22 mouse cellular contexts compared by ENCODE assay signal in genomic region chr3:27503279-27504038, GRCm38 (mm10).
DNase-seq lines count a peak whose midpoint lies in the region; ATAC-seq and TF ChIP-seq lines count a peak whose summit lies in the region.
"Had no signal": no experiment of that assay in that cellular context is flagged by ENCODE, and none has a peak within 500 bp of the region (broad histone marks: within the 10 kb centered on the region; RNA-seq: fewer than 3 reads in every experiment).

No protein-coding gene starts in this region.

- H3ac ChIP-seq in myocyte (ENCODE audit: control insufficient read depth, insufficient read length): no peak overlapping the region

- peak overlapping the region; percentile 85 for H3K27ac ChIP-seq in heart, embryonic 13.5 days (replicated peaks)
- H3K27ac ChIP-seq in midbrain, embryonic 11.5 days (ENCODE audit: low read depth, low read length): no peak overlapping the region
- no peak overlapping the region for H3K27ac ChIP-seq in midbrain, postnatal 0 days (ENCODE audit: low read depth, low read length)
- H3K27ac ChIP-seq: forebrain, embryonic 15.5 days; hindbrain, embryonic 12.5 days; layer of hippocampus, adult 2 months; liver, embryonic 12.5 days; midbrain, embryonic 13.5 days; neural tube, embryonic 13.5 days had no signal

- H3K36me3 ChIP-seq in heart, embryonic 13.5 days: peaks cover 80% of the 10 kb centered on the region
- H3K36me3 ChIP-seq in midbrain, embryonic 11.5 days (ENCODE audit: control insufficient read depth, insufficient read depth, low read length): no peaks in the 10 kb centered on the region
- H3K36me3 ChIP-seq in midbrain, postnatal 0 days (ENCODE audit: insufficient read depth, low read length): peaks cover 2% of the 10 kb centered on the region; the same call in 1 of the 2 replicates
- H3K36me3 ChIP-seq in myocyte (ENCODE audit: control insufficient read depth, insufficient read depth): peaks cover 23% of the 10 kb centered on the region
- H3K36me3 ChIP-seq: forebrain, embryonic 15.5 days had no signal

- no peak overlapping the region for H3K4me3 ChIP-seq in heart, embryonic 13.5 days
- no peak overlapping the region for H3K4me3 ChIP-seq in midbrain, embryonic 11.5 days (ENCODE audit: low read depth, low read length)
- H3K4me3 ChIP-seq in midbrain, postnatal 0 days (ENCODE audit: low read depth, low read length): no peak overlapping the region
- H3K4me3 ChIP-seq in myocyte: no peak overlapping the region
- H3K4me3 ChIP-seq: forebrain, embryonic 15.5 days; hindbrain, embryonic 12.5 days; layer of hippocampus, adult 2 months; liver, embryonic 12.5 days; midbrain, embryonic 13.5 days; neural tube, embryonic 13.5 days had no signal

- TF ChIP-seq CTCF in midbrain, postnatal 0 days (IDR thresholded peaks at IDR 0.05): no peak

- no peaks in the 10 kb centered on the region for H3K9me3 ChIP-seq in heart, embryonic 13.5 days
- no peaks in the 10 kb centered on the region for H3K9me3 ChIP-seq in midbrain, embryonic 11.5 days (ENCODE audit: control insufficient read depth, low read length)
- no peaks in the 10 kb centered on the region for H3K9me3 ChIP-seq in midbrain, postnatal 0 days (ENCODE audit: low read length)
- H3K9me3 ChIP-seq: forebrain, embryonic 15.5 days; hindbrain, embryonic 12.5 days; liver, embryonic 12.5 days had no signal

- intact Hi-C loops in heart, postnatal 36 days (cut with DNase I): no loop called here

- no peak overlapping the region for H3K9ac ChIP-seq in heart, embryonic 13.5 days
- no peak overlapping the region for H3K9ac ChIP-seq in midbrain, embryonic 11.5 days (ENCODE audit: low read length)
- no peak overlapping the region for H3K9ac ChIP-seq in midbrain, postnatal 0 days (replicated peaks; ENCODE audit: low read length, poor library complexity, severe bottlenecking)
- H3K9ac ChIP-seq: forebrain, embryonic 15.5 days; hindbrain, embryonic 12.5 days; liver, embryonic 12.5 days; midbrain, embryonic 13.5 days; neural tube, embryonic 13.5 days had no signal

- no peak for TF ChIP-seq POLR2A in myocyte (IDR thresholded peaks at IDR 0.05; ENCODE audit: insufficient read length, low read depth)

- ATAC-seq in heart, embryonic 13.5 days (ENCODE audit: extremely low read depth, insufficient number of reproducible peaks, low FRiP score, low TSS enrichment): no peak
- ATAC-seq in midbrain, embryonic 11.5 days (ENCODE audit: low FRiP score): no peak
- no peak for ATAC-seq in midbrain, postnatal 0 days (ENCODE audit: low FRiP score)
- ATAC-seq: CD4-positive, CD25-positive, alpha-beta regulatory T cell, adult 4 months; forebrain, embryonic 15.5 days; liver, embryonic 12.5 days; midbrain, embryonic 13.5 days had no signal

- H3K79me2 ChIP-seq in myocyte (ENCODE audit: control insufficient read depth, insufficient read depth): no peaks in the 10 kb centered on the region

- peak; percentile 36 to 59 for DNase-seq in frontal cortex, adult 2 months (ENCODE audit: extremely low spot score in 1 of 2, low spot score in 1 of 2)
- no peak for DNase-seq in frontal cortex, postnatal 10 days (ENCODE audit: low spot score in 2 of 2)
- DNase-seq in heart, postnatal 36 days: no peak
- DNase-seq in midbrain, embryonic 11.5 days (ENCODE audit: low spot score, missing footprints): peak; percentile 14
- DNase-seq in midbrain, postnatal 0 days (ENCODE audit: low spot score): no peak
- no peak for DNase-seq in retina, embryonic 14.5 days (ENCODE audit: low spot score)
- DNase-seq: adrenal gland, postnatal 14 days; cerebellum, adult 9-10 months; kidney, postnatal 25 days; lung, adult 18-20 months; lung, postnatal 14 days; thymus, adult 2 months; thymus, postnatal 4 days had no signal

- no peaks in the 10 kb centered on the region for H3K27me3 ChIP-seq in heart, embryonic 13.5 days (replicated peaks)
- H3K27me3 ChIP-seq in midbrain, embryonic 11.5 days (ENCODE audit: control insufficient read depth, insufficient read depth, low read length): no peaks in the 10 kb centered on the region
- H3K27me3 ChIP-seq in midbrain, postnatal 0 days (ENCODE audit: insufficient read depth, low read length): no peaks in the 10 kb centered on the region
- no peaks in the 10 kb centered on the region for H3K27me3 ChIP-seq in myocyte (ENCODE audit: control insufficient read depth, insufficient read depth, insufficient read length)
- H3K27me3 ChIP-seq: forebrain, embryonic 15.5 days; hindbrain, embryonic 12.5 days; liver, embryonic 12.5 days; midbrain, embryonic 13.5 days; neural tube, embryonic 13.5 days had no signal

- no peak overlapping the region for H3K4me2 ChIP-seq in heart, embryonic 13.5 days
- H3K4me2 ChIP-seq in midbrain, embryonic 11.5 days: no peak overlapping the region
- no peak overlapping the region for H3K4me2 ChIP-seq in midbrain, postnatal 0 days (ENCODE audit: low read depth, low read length, poor library complexity, severe bottlenecking)
- no peak overlapping the region for H3K4me2 ChIP-seq in myocyte (ENCODE audit: low read depth)
- H3K4me2 ChIP-seq: forebrain, embryonic 15.5 days; hindbrain, embryonic 12.5 days; liver, embryonic 12.5 days; midbrain, embryonic 13.5 days; neural tube, embryonic 13.5 days had no signal

- WGBS in heart, embryonic 13.5 days: 53% methylated on average over 7 of the region's 7 CpGs
- WGBS in midbrain, embryonic 11.5 days: 90% methylated on average over 7 of the region's 7 CpGs
- 94% methylated on average over 7 of the region's 7 CpGs for WGBS in midbrain, postnatal 0 days

- H3K4me1 ChIP-seq in heart, embryonic 13.5 days: peaks cover 43% of the 10 kb centered on the region
- no peaks in the 10 kb centered on the region for H3K4me1 ChIP-seq in midbrain, embryonic 11.5 days (ENCODE audit: control insufficient read depth, insufficient read depth, low read length)
- no peaks in the 10 kb centered on the region for H3K4me1 ChIP-seq in midbrain, postnatal 0 days (ENCODE audit: insufficient read depth, low read length)
- H3K4me1 ChIP-seq: forebrain, embryonic 15.5 days; hindbrain, embryonic 12.5 days; liver, embryonic 12.5 days; midbrain, embryonic 13.5 days; neural tube, embryonic 13.5 days had no signal

TF ChIP-seq in myocyte, 11 proteins besides CTCF, POLR2A, EP300 and RAD21:
- TF ChIP-seq TCF3 (IDR thresholded peaks at IDR 0.05; ENCODE audit: insufficient read length, low read depth) (peak; percentile 24), SRF (IDR thresholded peaks at IDR 0.05; ENCODE audit: control insufficient read depth, insufficient read length, low read depth) (no peak), TCF12 (IDR thresholded peaks at IDR 0.05; ENCODE audit: insufficient read depth, poor library complexity, severe bottlenecking) (peak; percentile 75), MYOG (IDR thresholded peaks at IDR 0.05; ENCODE audit: control insufficient read depth in 1 of 3, insufficient read depth in 1 of 3, insufficient read length in 2 of 3, low read depth in 2 of 3) (peak in 2 of 3 experiments; percentile 44 to 91), MYOD1 (IDR thresholded peaks at IDR 0.05; ENCODE audit: control insufficient read depth in 1 of 3, insufficient read length in 2 of 3, low read depth in 2 of 3) (peak; percentile 29 to 80 (median 51)), MAX (IDR thresholded peaks at IDR 0.05; ENCODE audit: low read depth) (no peak), E2F4 (IDR thresholded peaks at IDR 0.05; ENCODE audit: insufficient read depth) (no peak), POLR2AphosphoS2 (IDR thresholded peaks at IDR 0.05; ENCODE audit: insufficient read length, low read depth) (no peak), CEBPB (IDR thresholded peaks at IDR 0.05; ENCODE audit: insufficient read depth, poor library complexity, severe bottlenecking) (no peak), USF1 (IDR thresholded peaks at IDR 0.05; ENCODE audit: low read depth) (no peak), REST (IDR thresholded peaks at IDR 0.05; ENCODE audit: insufficient read depth, insufficient read length) (no peak)

Comparison
In these comparisons a context has a peak if more than half of its experiments do, and no peak if none do; other contexts are left out.
1. DNase-seq: peak in frontal cortex, adult 2 months (2 of 2) and midbrain, embryonic 11.5 days (single experiment); none in frontal cortex, postnatal 10 days (0 of 2), heart, postnatal 36 days (0 of 2), midbrain, postnatal 0 days (single experiment) and retina, embryonic 14.5 days (single experiment).